Mouse (Mus musculus): ENCODE measurements around the gene Fbl. TPM values are rescaled to one million over a fixed set of nuclear protein-coding genes. Genes with fewer than 3 reads are reported as not detected.
"Not testable (repeated sequence)": the region's sequence is repeated elsewhere in the genome, so short reads cannot be mapped to it uniquely, and the experiment has no call there.

Fbl gene
- polyA plus RNA-seq, 1 experiment, result 49.5 TPM

- Histone ChIP-seq H3K4me1 (ENCODE audit: control insufficient read depth, insufficient read depth, insufficient read length) (no peaks in the 10 kb centered on the region), H3K27me3 (ENCODE audit: control insufficient read depth, insufficient read depth, low read length) (no peaks in the 10 kb centered on the region), H3K27ac (ENCODE audit: insufficient read depth, low read length) (no peak overlapping the region), H3K4me3 (ENCODE audit: extremely low read depth, insufficient read depth, insufficient read length) (peak overlapping the region; percentile 56), H3K36me3 (ENCODE audit: control insufficient read depth, insufficient read depth, low read length) (no peaks in the 10 kb centered on the region)
- TF ChIP-seq POLR2A (IDR thresholded peaks at IDR 0.05; ENCODE audit: low read depth, low read length) (no peak), CTCF (IDR thresholded peaks at IDR 0.05; ENCODE audit: extremely low read depth, insufficient read depth, insufficient read length, insufficient replicate concordance) (no peak)
- DNase-seq (ENCODE audit: low read depth in 1 of 2, low spot score in 2 of 2), result no peak
- WGBS, result 27% methylated on average over 12 of the region's 12 CpGs
These were observed 39.0 kb downstream of the Fbl start for GRCm38 (mm10) chr7:28208396-28208987.

- H3K4me3 ChIP-seq (ENCODE audit: extremely low read depth, insufficient read depth, insufficient read length), result peak overlapping the region; percentile 56
- TF ChIP-seq POLR2A (IDR thresholded peaks at IDR 0.05; ENCODE audit: low read depth, low read length) (no peak), CTCF (IDR thresholded peaks at IDR 0.05; ENCODE audit: extremely low read depth, insufficient read depth, insufficient read length, insufficient replicate concordance) (no peak)
- WGBS, result 50% methylated on average over 19 of the region's 19 CpGs
These were observed 39.5 kb downstream of the Fbl start for GRCm38 (mm10) chr7:28208988-28209508.

DNA sequence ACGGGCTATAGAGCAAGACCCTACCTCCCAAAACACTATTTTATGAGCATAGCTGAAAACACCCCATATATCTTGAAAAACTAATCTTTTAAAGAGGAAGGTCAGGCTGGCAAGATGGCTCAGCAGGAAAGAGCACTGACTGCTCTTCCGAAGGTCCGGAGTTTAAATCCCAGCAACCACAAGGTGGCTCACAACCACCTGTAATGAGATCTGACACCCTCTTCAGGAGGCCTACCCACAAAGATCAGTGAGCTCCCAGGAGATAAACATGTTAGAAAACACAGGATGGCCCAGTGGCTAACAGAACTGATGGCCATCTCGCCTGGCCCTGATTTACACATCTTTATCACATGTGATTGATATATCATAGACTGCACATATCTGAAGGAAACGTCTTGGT, 41.2 kb downstream of the Fbl start:
- WGBS, result 57% methylated on average over 5 of the region's 5 CpGs
- TF ChIP-seq POLR2A (IDR thresholded peaks at IDR 0.05; ENCODE audit: low read depth, low read length) (no peak), CTCF (IDR thresholded peaks at IDR 0.05; ENCODE audit: extremely low read depth, insufficient read depth, insufficient read length, insufficient replicate concordance) (no peak)
- no peaks in the 10 kb centered on the region for H3K27me3 ChIP-seq (ENCODE audit: control insufficient read depth, insufficient read depth, low read length)
- no peaks in the 10 kb centered on the region for H3K36me3 ChIP-seq (ENCODE audit: control insufficient read depth, insufficient read depth, low read length)
- no peaks in the 10 kb centered on the region for H3K4me1 ChIP-seq (ENCODE audit: control insufficient read depth, insufficient read depth, insufficient read length)
- H3K27ac ChIP-seq (ENCODE audit: insufficient read depth, low read length), result no peak overlapping the region
- DNase-seq (ENCODE audit: low read depth in 1 of 2, low spot score in 2 of 2), result no peak
- H3K4me3 ChIP-seq (ENCODE audit: extremely low read depth, insufficient read depth, insufficient read length), result no peak overlapping the region

More at GRCm38 (mm10) chr7:28208988-28209508, 39.5 kb downstream of the Fbl start:
- Histone ChIP-seq H3K27ac (ENCODE audit: insufficient read depth, low read length) (no peak overlapping the region), H3K4me1 (ENCODE audit: control insufficient read depth, insufficient read depth, insufficient read length) (no peaks in the 10 kb centered on the region), H3K27me3 (ENCODE audit: control insufficient read depth, insufficient read depth, low read length) (no peaks in the 10 kb centered on the region), H3K36me3 (ENCODE audit: control insufficient read depth, insufficient read depth, low read length) (no peaks in the 10 kb centered on the region)
- DNase-seq (ENCODE audit: low read depth in 1 of 2, low spot score in 2 of 2), result peak; percentile 60 to 64

DNA sequence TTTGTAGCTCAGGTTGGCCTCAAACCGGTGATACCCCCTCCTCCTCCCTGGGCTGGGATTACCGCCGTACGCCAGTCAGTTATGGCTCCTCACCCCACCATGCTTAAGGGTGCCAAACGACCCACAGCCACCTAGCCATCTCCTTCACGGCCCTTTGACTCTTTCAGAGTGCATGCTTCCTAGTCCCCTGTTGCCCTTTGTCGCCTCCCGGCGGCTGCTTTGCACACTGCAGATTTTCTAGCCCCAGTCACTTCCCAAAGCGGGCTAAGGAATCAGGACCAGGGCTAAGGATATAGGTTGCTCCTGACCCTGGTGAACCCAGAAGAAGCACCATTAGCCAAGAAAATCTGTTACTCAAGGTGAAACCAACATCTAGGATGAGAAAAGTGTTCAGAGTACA, 44.6 kb downstream of the Fbl start:
- H3K4me3 ChIP-seq (ENCODE audit: extremely low read depth, insufficient read depth, insufficient read length), result no peak overlapping the region
- H3K27me3 ChIP-seq (ENCODE audit: control insufficient read depth, insufficient read depth, low read length), result no peaks in the 10 kb centered on the region
- H3K4me1 ChIP-seq (ENCODE audit: control insufficient read depth, insufficient read depth, insufficient read length), result no peaks in the 10 kb centered on the region
- peak in 1 of 2 experiments; percentile 43 for DNase-seq (ENCODE audit: low read depth in 1 of 2, low spot score in 2 of 2)
- H3K36me3 ChIP-seq (ENCODE audit: control insufficient read depth, insufficient read depth, low read length), result no peaks in the 10 kb centered on the region
- 28% methylated on average over 10 of the region's 10 CpGs for WGBS
- H3K27ac ChIP-seq (ENCODE audit: insufficient read depth, low read length), result no peak overlapping the region
- TF ChIP-seq CTCF (IDR thresholded peaks at IDR 0.05; ENCODE audit: extremely low read depth, insufficient read depth, insufficient read length, insufficient replicate concordance) (peak; percentile 75; the same call in 1 of the 2 replicates), POLR2A (IDR thresholded peaks at IDR 0.05; ENCODE audit: low read depth, low read length) (no peak)

GRCm38 (mm10) chr7:28215950-28216349, 46.4 kb downstream of the Fbl start:
- not testable (repeated sequence) for H3K36me3 ChIP-seq (ENCODE audit: control insufficient read depth, insufficient read depth, low read length)
- WGBS, result 82% methylated on average over 2 of the region's 2 CpGs

DNA sequence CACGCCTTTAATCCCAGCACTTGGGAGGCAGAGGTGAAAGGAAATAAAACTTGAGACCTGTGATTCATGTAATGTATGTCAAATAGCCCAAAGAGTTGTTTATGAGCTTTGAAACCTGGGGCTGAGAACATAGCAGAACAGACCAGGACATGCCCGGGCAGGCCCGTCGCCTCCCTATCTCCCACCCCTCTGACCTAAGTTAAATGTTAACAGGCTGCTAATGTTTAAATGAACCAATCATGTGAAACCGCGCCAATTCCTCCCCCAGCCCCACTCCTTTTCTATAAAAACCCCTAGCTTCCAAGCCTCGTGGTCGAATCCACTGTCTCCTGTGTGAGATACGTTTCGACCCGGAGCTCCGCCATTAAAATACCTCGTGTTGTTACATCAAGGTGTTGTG, 48.3 kb downstream of the Fbl start:
- not testable (repeated sequence) for H3K4me1 ChIP-seq (ENCODE audit: control insufficient read depth, insufficient read depth, insufficient read length); H3K36me3 ChIP-seq (ENCODE audit: control insufficient read depth, insufficient read depth, low read length); H3K4me3 ChIP-seq (ENCODE audit: extremely low read depth, insufficient read depth, insufficient read length); DNase-seq (ENCODE audit: low read depth in 1 of 2, low spot score in 2 of 2); H3K27ac ChIP-seq (ENCODE audit: insufficient read depth, low read length); H3K27me3 ChIP-seq (ENCODE audit: control insufficient read depth, insufficient read depth, low read length)
- WGBS, result 90% methylated on average over 13 of the region's 13 CpGs

More at GRCm38 (mm10) chr7:28215950-28216349, 46.4 kb downstream of the Fbl start:
- not testable (repeated sequence) for H3K4me1 ChIP-seq (ENCODE audit: control insufficient read depth, insufficient read depth, insufficient read length); H3K27me3 ChIP-seq (ENCODE audit: control insufficient read depth, insufficient read depth, low read length); H3K4me3 ChIP-seq (ENCODE audit: extremely low read depth, insufficient read depth, insufficient read length); DNase-seq (ENCODE audit: low read depth in 1 of 2, low spot score in 2 of 2); H3K27ac ChIP-seq (ENCODE audit: insufficient read depth, low read length)

GRCm38 (mm10) chr7:28218951-28219740, 49.6 kb downstream of the Fbl start:
- H3K4me3 ChIP-seq (ENCODE audit: extremely low read depth, insufficient read depth, insufficient read length); H3K36me3 ChIP-seq (ENCODE audit: control insufficient read depth, insufficient read depth, low read length); H3K27me3 ChIP-seq (ENCODE audit: control insufficient read depth, insufficient read depth, low read length); H3K27ac ChIP-seq (ENCODE audit: insufficient read depth, low read length); DNase-seq (ENCODE audit: low read depth in 1 of 2, low spot score in 2 of 2); H3K4me1 ChIP-seq (ENCODE audit: control insufficient read depth, insufficient read depth, insufficient read length): not testable (repeated sequence)
- WGBS, result 87% methylated on average over 20 of the region's 20 CpGs

DNA sequence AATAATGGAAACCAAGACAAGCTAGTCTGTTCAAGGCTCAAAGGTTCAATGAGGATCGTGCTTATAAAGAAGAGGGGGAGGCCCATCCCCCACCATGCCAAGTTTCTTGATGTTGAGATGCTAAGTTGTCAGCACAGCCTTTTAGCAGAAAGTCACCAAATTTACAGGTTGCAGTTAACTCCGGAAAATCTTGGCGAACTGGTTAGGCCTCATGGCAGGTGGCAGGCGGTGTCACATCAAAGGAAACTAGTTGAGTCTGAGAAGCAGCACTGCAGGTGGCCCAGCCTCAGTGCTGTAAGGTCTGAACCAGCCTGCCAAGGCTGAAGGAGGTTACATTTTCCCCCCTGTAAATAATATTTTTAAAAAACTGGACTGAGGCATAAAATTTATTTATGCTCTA, 57.3 kb downstream of the Fbl start:
- not testable (repeated sequence) for H3K27ac ChIP-seq (ENCODE audit: insufficient read depth, low read length); H3K27me3 ChIP-seq (ENCODE audit: control insufficient read depth, insufficient read depth, low read length); H3K4me3 ChIP-seq (ENCODE audit: extremely low read depth, insufficient read depth, insufficient read length); DNase-seq (ENCODE audit: low read depth in 1 of 2, low spot score in 2 of 2); H3K36me3 ChIP-seq (ENCODE audit: control insufficient read depth, insufficient read depth, low read length); H3K4me1 ChIP-seq (ENCODE audit: control insufficient read depth, insufficient read depth, insufficient read length)
- 84% methylated on average over 4 of the region's 4 CpGs for WGBS

- not testable (repeated sequence) for H3K36me3 ChIP-seq (ENCODE audit: control insufficient read depth, insufficient read depth, low read length); H3K27ac ChIP-seq (ENCODE audit: insufficient read depth, low read length); DNase-seq (ENCODE audit: low read depth in 1 of 2, low spot score in 2 of 2); H3K27me3 ChIP-seq (ENCODE audit: control insufficient read depth, insufficient read depth, low read length); H3K4me1 ChIP-seq (ENCODE audit: control insufficient read depth, insufficient read depth, insufficient read length); H3K4me3 ChIP-seq (ENCODE audit: extremely low read depth, insufficient read depth, insufficient read length)
- 83% methylated on average over 4 of the region's 4 CpGs for WGBS
These were observed 57.9 kb downstream of the Fbl start for GRCm38 (mm10) chr7:28227421-28227820.
